Mouse (Mus musculus) erythroid progenitor cell, adult 5-6 weeks (primary cell): Measurements from ENCODE around the gene AI464131. TPM values are rescaled to one million over a fixed set of nuclear protein-coding genes. Genes with fewer than 3 reads are reported as not detected.

Experiments
- ATAC-seq: replicated peaks from 2 replicates; pipeline ENCODE4 v1.8.0; 2016; ENCODE audit warnings: moderate number of reproducible peaks, mild to moderate bottlenecking, moderate TSS enrichment, inconsistent platforms; ENCODE audit not compliant: poor library complexity, low FRiP score, severe bottlenecking
- total RNA-seq, 2 experiments: library from RNA; stranded (forward) in 1 of 2; stranded (reverse) in 1 of 2; fragments of 150-400 nt in 1 of 2; fragments of 186-747, 209-891 nt in 1 of 2; gene quantifications; 2 replicates each; pipeline versions ENCODE4 v1.2.3 to v1.2.4; 2015 to 2017; ENCODE audit warnings: low replicate concordance in 2 of 2

Gene AI464131
- total RNA-seq (2015; ENCODE audit: low replicate concordance) (not detected in 2 replicates), total RNA-seq (2017; ENCODE audit: low replicate concordance) (0.45 TPM in 1 of 2 replicates, not detected in the other)

DNA sequence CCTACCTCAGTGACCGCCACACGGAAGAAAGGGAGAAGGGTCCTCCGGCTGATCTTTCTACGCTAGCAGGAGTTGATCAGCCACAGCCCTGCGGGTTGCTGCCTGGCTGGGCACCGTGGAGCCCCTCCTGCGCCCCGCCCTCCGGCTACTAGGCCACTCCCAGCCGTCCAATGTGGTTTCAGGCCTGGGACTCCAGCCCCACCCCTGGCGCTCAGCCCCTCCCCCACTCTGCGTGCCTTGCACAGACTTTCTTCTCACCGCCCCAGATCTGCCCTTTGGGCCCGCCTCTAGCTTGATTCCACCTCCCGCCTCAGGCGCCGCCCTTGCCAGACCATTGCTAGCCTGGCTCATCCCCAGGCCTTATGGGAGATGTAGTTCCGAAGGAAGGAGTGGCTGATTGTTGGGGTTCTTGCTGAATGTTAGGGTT lies at the start of gene AI464131:
Gene AI464131, minus strand, starts transcription at position 91 of the 427 bp plus-strand sequence.
- peak; percentile 74 for ATAC-seq

DNA sequence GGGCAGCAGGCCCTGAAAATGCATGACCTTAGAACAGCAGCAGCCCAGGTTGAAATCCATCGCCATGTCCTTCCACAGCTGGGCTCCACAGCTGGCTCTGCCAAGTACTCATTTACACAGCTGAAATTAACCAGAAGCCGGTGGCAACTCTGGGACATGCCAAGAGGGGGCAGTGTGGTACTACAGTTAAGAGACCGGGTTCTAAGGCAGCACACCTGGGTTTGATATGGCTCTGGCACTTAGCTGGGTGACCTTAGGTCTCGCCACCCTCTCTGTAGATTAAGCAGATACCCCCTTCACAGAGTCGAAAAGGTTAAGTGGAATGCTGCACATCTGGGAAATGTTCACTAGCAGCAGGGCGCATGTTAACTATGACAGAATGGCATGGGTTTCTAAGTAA lies 49.7 kb upstream of the AI464131 start:
- ATAC-seq: no peak

DNA sequence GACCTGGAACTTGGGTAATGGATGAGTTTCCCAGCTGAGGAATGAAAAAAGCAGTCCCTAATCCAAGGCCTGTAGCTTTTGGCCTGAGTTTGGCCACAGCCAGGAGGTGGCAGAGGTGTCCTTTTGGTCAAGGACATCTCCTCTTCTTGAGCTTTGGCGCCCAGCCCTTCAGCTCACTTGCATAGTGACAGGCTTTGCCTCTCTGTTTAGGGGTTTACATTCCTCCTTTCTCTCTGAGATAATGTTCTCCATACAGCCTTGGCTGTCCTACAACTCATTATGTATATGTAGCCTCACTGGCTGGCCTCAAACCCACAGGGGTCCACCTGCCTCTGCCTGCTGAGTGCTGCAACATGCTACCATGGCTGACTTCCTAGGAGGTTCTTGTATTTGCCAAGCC lies 44.2 kb upstream of the AI464131 start:
- no peak for ATAC-seq

DNA sequence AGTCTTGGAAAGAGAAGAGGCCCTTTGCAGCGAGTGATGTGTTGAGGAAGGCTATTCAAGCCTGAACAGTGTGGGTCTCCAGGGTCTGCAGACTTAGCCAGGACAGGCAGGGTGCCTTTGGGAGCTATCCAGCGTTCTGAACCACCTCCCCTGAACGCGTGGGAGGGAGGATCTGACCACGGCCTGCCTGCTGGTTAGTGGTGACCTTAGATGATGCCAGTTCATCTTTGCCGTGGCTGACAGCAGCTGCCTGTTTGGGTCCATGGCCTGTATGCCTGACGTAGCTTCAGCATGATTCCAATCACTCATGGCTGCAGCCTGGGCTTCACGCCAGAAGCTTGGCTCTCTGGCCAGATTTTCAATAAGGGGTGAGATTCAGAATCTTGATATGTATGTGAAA lies 43.1 kb upstream of the AI464131 start:
- no peak for ATAC-seq

DNA sequence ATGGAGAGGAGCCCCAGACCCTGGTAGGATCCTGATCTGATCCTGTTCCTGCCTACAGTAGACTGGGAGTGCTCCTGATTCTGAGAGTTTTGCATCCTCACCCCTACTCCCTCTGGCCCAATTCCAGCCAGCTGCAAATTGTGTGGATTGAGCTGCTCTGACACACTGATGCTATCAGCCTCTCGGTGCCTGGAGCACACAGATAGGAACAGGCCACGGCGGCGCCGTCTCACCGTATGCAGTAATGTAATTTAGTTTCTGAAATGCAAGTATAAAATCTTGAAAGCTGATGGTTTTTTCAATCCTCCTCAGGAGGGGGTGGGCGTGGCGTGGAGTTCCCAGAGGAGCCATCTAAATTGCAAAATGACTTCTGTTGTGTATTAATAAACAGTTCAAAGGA lies 39.3 kb upstream of the AI464131 start:
- no peak for ATAC-seq

DNA sequence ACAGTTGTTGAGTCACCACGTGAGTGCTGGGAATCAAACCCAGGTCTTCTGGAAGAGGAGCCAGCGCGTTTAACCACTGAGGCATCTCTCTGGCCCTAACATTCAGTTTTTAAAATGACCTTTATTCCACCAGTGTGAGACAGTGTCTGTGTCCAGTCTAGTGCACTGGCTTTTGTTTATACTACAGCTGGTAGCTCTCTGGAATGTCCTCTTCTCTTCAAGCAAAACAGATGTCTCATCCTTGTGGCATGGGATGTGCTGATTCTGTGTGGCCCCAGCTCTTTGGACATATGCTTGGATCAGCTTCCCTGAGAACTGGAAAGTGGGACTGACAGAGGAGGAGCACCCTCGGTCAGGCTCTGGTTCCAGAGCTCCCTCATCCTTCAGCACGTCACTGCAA lies 32.0 kb upstream of the AI464131 start:
- no peak for ATAC-seq

DNA sequence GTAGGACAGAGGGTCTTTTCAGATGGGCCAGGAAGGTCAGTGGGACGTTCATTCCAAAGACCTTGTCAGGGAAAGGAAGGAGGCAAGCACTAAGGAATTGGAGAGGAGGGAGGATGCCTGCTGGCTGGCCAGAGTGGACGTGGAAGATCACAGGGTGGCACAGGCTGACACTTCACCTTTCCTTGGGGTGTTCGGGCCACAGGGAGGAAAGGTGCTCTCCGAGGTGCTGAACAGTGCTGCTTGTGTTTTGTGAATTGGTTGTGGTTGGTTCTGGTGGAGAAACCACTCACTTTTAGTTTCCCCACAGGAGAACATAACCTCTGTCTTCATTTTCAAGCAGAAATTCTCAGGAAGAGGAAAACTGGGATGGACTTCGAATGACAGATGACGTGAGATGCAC lies 29.5 kb upstream of the AI464131 start:
- no peak for ATAC-seq

DNA sequence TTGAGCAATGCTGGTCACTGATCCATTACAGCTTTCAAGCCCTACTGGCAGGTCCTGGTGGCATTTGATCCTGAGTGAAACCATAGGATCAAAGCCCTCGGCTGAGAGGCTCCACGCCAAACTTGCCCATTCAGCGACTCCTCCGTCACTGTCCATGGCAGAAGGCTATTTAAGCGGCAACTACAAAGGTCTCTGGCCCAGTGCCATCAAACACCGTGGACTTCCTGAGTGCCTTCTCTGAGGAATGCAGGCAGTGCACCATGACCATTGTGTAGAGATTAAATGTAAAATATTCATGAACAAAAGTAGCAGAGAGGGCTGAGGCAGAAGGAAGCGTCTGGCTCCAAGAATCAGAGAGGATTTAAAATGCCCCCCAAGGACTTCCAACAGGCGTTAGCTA lies 25.1 kb upstream of the AI464131 start:
- ATAC-seq: no peak

DNA sequence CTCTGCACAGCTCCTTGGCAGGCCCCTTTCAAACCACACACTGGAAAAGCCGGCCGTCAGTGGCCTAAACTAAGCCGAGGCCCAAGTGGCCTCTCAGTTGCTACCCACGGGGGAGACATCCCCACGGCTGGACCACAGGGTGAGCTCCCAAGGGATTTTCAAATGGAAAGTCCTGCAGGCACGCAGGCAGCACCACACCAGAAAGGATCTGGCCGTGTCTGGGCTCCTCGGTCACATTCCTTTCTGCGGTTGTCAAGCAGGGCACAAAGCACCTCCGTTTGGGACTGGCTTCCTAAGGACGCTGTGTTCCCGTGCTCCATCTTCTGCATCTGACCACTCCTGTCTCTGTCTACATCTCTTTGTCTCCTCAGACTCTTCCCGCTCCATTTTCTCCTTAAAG lies 24.2 kb upstream of the AI464131 start:
- ATAC-seq: no peak

DNA sequence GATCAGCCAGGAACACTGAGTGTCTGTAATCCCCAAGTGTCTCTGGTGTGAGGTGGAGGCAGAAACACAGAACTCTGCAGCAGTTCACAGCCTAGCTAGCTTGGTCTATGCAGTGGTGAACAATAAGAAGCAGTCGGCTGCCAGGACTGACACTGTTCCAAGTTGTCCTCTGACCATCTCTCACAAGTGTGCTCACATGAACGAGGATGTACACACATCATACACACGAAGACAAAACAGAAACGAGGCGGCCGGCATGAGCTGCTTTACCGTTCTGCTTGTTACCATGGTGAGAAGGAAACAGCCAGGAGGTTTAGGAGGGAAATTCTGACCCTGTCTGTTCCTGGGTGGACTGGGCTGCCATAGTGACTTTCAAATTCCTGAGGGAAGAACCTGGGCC lies 23.7 kb upstream of the AI464131 start:
- ATAC-seq: no peak

DNA sequence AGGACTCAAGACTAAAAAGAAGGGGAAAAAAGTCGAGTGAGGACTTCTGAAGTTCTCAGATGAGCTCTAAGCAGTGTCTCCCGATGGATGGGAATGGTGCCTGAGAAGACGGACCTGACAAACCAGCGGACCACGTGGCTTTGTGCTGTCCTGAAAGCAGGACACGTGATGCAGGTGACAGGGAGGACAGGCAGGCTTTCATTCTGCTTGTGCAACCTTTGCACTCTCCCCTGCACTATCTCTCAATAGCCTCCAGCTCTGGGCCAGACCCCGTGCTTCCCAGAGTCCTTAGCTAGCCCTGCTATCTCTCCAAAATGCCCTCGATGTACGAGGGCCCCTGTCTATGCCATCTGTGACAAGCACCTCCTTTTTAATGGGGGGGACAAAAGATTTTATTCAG lies 22.0 kb upstream of the AI464131 start:
- ATAC-seq: no peak

DNA sequence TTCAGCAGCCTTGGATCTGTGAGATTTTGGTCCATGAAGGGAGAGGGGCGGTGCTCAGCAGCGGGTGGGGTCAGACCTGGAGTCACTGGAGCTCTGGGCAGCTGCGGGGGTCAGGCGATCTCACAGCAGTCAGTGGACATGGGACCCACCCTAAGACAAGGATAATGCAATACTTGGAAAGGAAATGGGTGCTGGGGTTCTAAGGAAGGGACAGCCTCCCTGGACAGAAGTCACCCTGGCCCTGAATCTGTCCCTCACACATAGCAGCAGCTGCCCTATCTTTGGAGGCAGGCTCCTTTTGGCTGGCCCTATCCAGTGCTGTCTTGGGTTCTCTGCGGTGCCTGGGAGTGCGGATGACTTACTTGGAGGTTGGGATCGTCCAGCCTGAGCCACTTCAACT lies 21.0 kb upstream of the AI464131 start:
- no peak for ATAC-seq

DNA sequence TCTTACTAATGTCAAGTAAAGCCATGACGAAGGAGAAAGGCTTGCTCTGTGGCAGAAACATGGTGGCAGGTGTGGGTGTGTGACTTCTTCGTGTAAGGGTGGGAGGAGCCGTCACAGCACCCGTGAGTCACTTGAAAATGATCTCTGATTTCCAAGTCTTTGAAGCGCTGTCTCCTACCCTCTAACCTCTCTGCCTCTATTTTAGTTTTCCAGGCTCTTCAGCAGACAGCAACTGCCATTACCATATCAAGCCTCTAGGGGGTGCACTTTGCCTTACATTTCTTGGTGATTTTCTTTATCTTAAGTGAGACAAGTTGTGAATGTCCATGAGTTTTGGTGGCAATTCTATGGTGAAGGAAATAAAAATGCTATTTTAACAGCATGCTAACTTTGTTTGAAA lies 19.9 kb upstream of the AI464131 start:
- no peak for ATAC-seq

DNA sequence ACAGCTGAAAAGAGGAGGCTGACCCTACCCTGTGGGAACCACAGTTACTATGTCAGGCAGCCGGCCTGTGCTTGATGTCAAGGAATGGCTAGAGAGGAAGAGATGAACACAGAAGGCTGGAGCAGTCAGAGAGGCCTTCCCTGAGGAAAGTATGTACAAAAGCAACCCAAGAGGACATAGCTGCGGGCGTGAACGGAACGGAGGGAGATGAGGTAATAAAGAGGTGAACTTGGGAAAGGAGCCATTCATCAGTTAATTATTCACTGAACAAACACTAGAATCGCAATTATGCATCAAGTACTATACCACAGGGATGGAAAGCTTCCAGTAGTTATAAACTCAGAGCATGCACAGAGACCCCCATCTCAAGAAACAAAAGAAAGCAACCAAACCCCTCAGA lies 19.3 kb upstream of the AI464131 start:
- ATAC-seq: no peak

DNA sequence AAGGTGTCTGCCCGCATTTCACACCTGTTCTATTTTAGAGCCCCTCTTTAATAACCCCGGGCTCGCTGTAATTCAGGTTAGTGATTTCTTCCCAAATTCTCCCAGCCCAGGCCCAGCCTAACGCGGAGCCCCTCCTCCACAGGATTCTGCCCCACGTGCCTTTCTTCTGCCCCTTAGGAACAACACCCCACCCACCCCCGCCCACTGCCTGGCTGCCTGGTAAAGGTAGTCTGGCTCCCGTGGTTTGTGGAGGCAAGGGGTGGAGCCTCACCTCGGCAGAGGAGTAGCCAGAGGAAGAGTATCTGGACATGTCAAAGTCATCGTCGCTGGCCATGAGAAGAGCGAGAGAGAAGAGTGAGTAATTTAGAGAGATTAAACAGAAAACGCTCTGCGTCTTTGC lies 17.8 kb upstream of the AI464131 start:
- ATAC-seq: no peak

DNA sequence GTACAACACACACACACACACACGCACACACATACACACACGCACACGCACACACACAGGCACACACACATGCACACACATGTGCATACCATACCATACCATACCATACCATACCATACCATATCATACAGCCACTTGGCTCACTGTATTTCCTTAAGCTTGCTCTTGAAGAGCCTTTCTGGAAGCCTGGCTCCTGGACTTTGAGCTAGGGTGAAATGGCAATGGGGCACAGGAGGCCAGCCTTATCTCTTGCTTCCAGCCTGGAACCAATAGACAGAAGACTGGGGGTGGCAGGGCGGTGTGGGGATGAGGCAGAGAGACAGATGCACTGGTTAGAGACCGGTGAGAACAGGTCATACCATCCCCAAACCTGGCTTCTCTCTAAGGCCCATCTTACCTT lies 16.3 kb upstream of the AI464131 start:
- no peak for ATAC-seq

DNA sequence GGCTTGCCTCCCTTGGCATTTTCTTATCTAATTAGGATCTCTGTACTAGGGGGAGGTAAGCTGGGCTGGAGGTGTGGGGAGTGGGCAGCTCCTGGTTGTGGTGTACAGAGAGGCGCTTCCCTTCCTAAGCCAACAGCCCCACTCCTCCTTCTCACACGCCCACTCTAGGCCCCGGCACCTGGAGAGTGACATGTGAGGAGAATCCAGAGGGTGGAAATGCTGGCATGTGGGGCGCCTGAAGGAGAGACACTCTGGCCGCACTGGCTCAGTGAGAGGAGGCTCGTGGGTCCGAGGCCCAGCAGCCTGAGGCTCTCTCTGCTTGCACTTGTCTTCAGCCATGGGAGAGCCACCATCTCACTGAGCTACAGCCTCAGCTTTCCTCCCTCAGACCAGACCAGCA lies 15.5 kb upstream of the AI464131 start:
- ATAC-seq: no peak

DNA sequence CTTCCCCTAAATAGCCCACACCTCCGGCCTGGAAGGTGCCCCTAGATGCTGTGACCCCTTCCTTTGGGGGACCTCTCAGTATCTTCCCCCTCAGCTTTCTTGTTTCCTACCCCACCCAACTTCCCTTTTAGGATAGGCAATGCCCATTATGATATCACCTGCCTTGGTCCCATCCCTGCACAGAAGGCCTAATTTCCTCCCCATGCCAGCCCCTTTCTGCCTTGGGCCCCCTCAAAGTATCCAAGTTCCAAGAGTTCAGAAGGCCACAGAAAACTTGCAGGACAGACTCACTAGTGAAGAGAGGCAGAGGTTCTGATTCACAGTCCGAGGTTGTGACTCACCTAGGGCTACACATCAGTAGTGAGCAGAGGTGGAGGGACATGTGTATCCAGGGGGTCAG lies 14.4 kb upstream of the AI464131 start, which contains the start of gene 1110017D15Rik:
Gene 1110017D15Rik, minus strand, starts transcription at position 101 of the 400 bp plus-strand sequence.
- ATAC-seq: no peak

DNA sequence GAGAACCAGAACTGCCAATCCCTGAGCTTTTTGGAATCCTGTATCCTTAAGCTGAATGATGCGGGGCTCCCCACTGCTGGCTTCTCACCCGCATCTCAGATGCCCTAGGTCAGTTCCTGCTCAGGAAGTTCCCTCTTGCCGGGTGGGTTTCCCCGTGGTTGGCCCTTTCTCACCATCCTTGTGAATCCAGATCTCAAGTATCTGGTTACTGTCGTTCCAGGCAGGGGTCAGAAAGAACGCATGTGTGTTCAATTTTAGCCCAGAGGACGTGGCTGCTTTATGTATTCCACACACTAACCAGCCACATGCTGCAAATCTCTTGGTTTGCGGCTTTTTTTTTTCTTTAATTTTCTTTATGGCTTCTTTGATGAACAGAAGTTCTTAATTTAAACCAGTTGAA lies 10.8 kb upstream of the AI464131 start:
- ATAC-seq: no peak

DNA sequence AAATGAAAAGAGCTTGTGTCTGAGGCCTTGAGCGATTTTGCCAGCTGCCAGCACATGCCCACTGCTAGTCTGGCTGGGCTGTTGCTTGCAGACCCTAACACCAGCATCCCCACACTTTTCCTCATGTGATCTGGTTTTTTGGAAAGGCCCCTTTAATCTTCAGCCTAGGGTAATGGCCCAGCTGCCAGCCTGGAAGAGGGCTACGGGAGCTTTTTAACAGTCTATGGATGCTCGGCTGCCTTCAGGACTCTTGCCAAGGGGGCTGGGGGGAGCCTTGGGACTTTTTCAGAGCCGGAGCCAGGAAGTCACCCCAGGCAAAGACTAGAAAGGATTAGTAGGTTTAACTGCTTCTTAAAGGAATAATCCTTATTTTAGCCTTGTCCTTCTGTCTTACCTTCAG lies 10.4 kb upstream of the AI464131 start:
- no peak for ATAC-seq

DNA sequence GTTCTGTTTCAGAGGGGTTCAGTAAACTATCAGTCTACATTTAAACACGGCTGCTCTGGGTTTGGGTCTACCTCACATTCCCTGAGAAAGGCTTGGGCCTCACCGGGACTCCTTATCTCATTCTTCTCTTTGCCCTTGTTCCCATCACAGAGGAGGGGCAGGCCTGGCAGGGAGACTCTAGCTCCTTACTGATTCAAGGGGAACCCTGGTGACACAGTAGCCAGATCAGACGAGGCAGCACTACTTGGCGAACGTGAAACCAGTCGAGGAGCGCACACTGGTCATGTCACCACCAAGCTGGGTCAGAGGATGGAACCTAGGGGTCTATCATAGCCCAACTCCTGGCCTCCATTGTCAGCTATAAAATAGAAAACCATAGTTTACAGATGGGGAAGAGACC lies 5.1 kb upstream of the AI464131 start:
- no peak for ATAC-seq

DNA sequence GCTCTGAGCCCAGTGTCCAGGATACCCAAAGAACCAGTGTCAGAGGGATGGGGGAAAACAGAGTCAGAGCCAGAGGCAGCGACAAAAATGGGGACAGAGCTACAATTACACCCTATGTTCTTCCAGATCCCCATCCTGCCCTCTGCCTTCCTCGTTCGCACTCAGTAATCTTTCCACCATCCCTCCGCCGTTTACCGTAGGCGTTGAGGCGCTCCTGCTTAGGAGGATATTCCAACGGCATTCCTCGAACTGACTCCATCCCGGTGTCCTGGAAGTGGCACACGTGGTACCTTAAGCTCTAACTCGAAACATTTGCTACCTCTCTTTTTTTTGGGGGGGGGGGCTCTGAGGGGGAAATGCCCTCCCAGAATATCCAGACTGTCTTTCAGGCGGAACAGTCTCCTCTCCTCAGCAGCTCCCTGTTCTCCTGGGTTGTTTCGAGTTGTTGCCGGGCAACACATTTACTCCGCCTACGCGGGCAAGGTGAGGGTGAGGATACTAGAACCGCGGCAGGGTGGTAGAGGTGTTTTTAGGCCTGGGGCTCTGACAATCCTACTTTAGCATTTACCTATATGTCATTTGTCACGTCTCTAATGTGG lies 4.5 kb upstream of the AI464131 start:
- no peak for ATAC-seq
